Mouse (Mus musculus) forebrain, embryonic 15.5 days (tissue): ENCODE results near the gene Otog. TPM values are rescaled to one million over a fixed set of nuclear protein-coding genes. Genes with fewer than 3 reads are reported as not detected.

Experiments used
- ATAC-seq: fragments of 200-750 bp; cut with Nextera tagmentation; replicated peaks from 2 replicates; pipeline ENCODE4 v1.8.0; 2017; ENCODE audit warnings: mild to moderate bottlenecking, moderate TSS enrichment, moderate library complexity
- H3K27ac ChIP-seq: fragments of 300-500 bp; sonication (generic); replicated peaks from 2 replicates; pipeline ENCODE4 v1.5.1; 2015; ENCODE audit warnings: mild to moderate bottlenecking, inconsistent platforms
- H3K27me3 ChIP-seq: fragments of 300-500 bp; sonication (generic); 2 replicates; pipeline ENCODE4 v1.6.1; 2015; ENCODE audit warnings: inconsistent platforms
- H3K36me3 ChIP-seq: fragments of 300-500 bp; sonication (generic); 2 replicates; pipeline ENCODE4 v1.6.1; 2015; ENCODE audit warnings: mild to moderate bottlenecking, inconsistent platforms
- H3K4me1 ChIP-seq: fragments of 300-500 bp; sonication (generic); 2 replicates; pipeline ENCODE4 v1.6.1; 2015; ENCODE audit warnings: inconsistent platforms
- H3K4me2 ChIP-seq: fragments of 300-500 bp; sonication (generic); replicated peaks from 2 replicates; pipeline ENCODE4 v1.6.1; 2015; ENCODE audit warnings: mild to moderate bottlenecking, inconsistent platforms
- H3K4me3 ChIP-seq: fragments of 300-500 bp; sonication (generic); 2 replicates; pipeline ENCODE4 v1.5.1; 2015; ENCODE audit warnings: mild to moderate bottlenecking, inconsistent platforms
- H3K9ac ChIP-seq: fragments of 300-500 bp; sonication (generic); replicated peaks from 2 replicates; pipeline ENCODE4 v1.6.1; 2015; ENCODE audit warnings: mild to moderate bottlenecking, inconsistent platforms
- H3K9me3 ChIP-seq: fragments of 300-500 bp; sonication (generic); 2 replicates; pipeline ENCODE4 v1.6.1; 2016; ENCODE audit warnings: inconsistent platforms
- WGBS: fragments of 180-500 bp; shearing (Covaris S2); methylation state at CpG from one replicate; pipeline ENCODE4 v1.1.7; 2015; ENCODE audit warnings: mixed read lengths; 5-methylcytosine and 5-hydroxymethylcytosine counted together
- polyA plus RNA-seq: library from polyadenylated mRNA; unstranded; fragments of >200 nt; fragmentation: Nextera tagmentation; extraction: Ambion mirVana; gene quantifications from 2 replicates; pipeline ENCODE4 v1.2.1, GENCODE M21; 2015

Gene Otog
- polyA plus RNA-seq, 1 experiment from 2014 or later: 0.05 TPM

DNA sequence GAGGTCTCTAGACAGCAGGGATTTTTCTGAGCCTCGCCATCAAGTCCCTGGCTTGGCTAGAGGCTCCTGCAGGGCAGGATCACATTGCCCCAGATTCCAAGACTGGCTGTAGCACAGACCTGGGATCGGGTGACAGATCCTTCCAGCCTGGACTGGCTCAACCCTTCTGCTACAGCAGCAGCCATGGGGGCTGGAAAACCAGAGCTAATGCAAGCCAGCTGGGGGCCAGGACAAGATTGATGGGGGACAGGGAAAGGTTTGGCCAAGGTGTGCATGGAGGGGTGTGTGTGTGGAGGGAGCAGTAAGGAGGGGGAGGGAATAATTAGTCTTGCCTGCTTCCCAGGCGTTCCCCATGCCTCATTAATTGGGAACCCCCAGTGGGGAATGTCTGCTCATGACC, 99.0 kb downstream of the Otog start:
- H3K27ac ChIP-seq: no peak overlapping the region
- no peaks in the 10 kb centered on the region for H3K27me3 ChIP-seq
- no peaks in the 10 kb centered on the region for H3K4me1 ChIP-seq
- H3K4me2 ChIP-seq: no peak overlapping the region
- no peaks in the 10 kb centered on the region for H3K36me3 ChIP-seq
- WGBS: 29% methylated on average over 3 of the region's 3 CpGs
- no peak overlapping the region for H3K4me3 ChIP-seq
- H3K9me3 ChIP-seq: no peaks in the 10 kb centered on the region
- no peak overlapping the region for H3K9ac ChIP-seq
- no peak for ATAC-seq

DNA sequence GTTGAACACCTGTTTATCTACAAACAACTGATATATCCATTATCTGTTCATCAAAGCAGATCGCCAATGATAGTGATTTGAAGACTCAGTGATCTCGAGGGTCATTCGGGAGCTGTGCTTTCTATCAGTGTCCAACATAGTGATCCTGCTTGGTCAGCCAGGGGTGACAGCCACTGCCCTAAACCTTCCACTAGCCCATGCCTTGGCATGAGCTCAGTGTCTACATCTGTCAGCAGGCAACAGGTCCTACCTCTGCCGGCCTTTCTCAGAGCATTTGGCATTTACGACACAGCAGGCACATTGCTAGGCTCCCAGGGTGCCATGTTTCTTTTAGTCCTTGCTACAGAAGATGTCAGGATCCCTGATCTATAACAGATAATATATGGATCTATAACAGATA, 99.5 kb downstream of the Otog start:
- Histone ChIP-seq H3K4me1 (no peaks in the 10 kb centered on the region), H3K4me2 (no peak overlapping the region), H3K4me3 (no peak overlapping the region), H3K9me3 (no peaks in the 10 kb centered on the region), H3K27ac (no peak overlapping the region), H3K36me3 (no peaks in the 10 kb centered on the region), H3K27me3 (no peaks in the 10 kb centered on the region), H3K9ac (no peak overlapping the region)
- 57% methylated on average over 5 of the region's 5 CpGs for WGBS
- no peak for ATAC-seq

DNA sequence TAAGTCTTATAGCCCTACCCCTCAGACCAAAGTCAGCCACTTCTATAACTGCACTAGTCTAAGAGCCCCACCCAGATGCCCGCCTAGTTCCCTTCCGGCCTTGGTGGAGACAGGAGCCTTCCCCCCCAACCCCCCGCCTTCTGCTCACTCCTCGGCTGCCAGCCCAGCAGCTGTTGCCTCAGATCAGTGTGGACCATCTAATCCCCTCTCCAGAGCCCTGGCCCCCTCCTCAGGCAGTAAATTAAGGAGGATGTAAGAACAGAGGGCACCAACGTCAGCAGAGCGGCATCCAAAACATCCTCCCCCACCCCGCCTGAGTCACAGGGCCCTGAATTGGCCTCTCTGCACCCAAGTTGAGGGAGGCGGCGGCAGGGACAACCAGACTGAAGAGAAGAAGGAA, 100.7 kb downstream of the Otog start:
- Histone ChIP-seq H3K9me3 (no peaks in the 10 kb centered on the region), H3K9ac (no peak overlapping the region), H3K27ac (no peak overlapping the region), H3K4me3 (no peak overlapping the region), H3K27me3 (peaks cover 2% of the 10 kb centered on the region; the same call in 1 of the 2 replicates), H3K36me3 (no peaks in the 10 kb centered on the region), H3K4me1 (no peaks in the 10 kb centered on the region), H3K4me2 (no peak overlapping the region)
- 83% methylated on average over 9 of the region's 9 CpGs for WGBS
- no peak for ATAC-seq

DNA sequence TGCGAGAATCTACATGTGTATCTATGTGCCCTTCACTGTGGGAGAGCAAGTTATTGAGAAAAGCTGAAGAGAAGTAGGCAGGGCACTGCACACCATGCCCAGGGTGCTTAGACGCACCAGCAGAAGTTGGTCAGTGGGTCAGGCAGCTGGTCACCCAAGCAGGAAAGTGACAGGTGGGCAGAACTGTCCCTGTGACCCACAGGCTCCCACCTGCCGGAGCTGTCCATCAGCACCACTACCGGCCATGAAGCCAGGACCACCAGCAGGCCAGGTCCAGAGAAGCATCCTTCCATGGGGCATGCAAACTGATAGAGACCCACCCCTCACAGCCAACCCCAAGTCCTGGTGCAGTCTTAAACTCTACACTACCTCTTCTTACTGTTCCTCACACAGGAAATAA, 106.9 kb downstream of the Otog start:
- Histone ChIP-seq H3K27me3 (peaks cover 28% of the 10 kb centered on the region; the same call in 1 of the 2 replicates), H3K9ac (no peak overlapping the region), H3K36me3 (no peaks in the 10 kb centered on the region), H3K4me3 (no peak overlapping the region), H3K4me1 (no peaks in the 10 kb centered on the region; the same call in none of the 2 replicates), H3K27ac (no peak overlapping the region), H3K9me3 (no peaks in the 10 kb centered on the region), H3K4me2 (no peak overlapping the region)
- ATAC-seq: no peak
- WGBS: 60% methylated on average over 4 of the region's 4 CpGs

- Histone ChIP-seq H3K9me3 (no peaks in the 10 kb centered on the region), H3K36me3 (no peaks in the 10 kb centered on the region), H3K4me2 (peak overlapping the region; percentile 30), H3K27ac (no peak overlapping the region), H3K4me3 (no peak overlapping the region), H3K9ac (no peak overlapping the region), H3K27me3 (peaks cover 28% of the 10 kb centered on the region; the same call in 1 of the 2 replicates), H3K4me1 (no peaks in the 10 kb centered on the region; the same call in none of the 2 replicates)
- no peak for ATAC-seq
- 2% methylated on average over 31 of the region's 36 CpGs for WGBS
Observed at GRCm38 (mm10) chr7:46348813-46349212, 108.0 kb downstream of the Otog start.

- no peak overlapping the region for H3K9ac ChIP-seq
- 48% methylated on average over 9 of the region's 9 CpGs for WGBS
- no peak overlapping the region for H3K27ac ChIP-seq
- ATAC-seq: no peak
- no peaks in the 10 kb centered on the region for H3K36me3 ChIP-seq
- peaks cover 28% of the 10 kb centered on the region; the same call in 1 of the 2 replicates for H3K27me3 ChIP-seq
- H3K4me1 ChIP-seq: no peaks in the 10 kb centered on the region; the same call in none of the 2 replicates
- no peak overlapping the region for H3K4me2 ChIP-seq
- no peaks in the 10 kb centered on the region for H3K9me3 ChIP-seq
- H3K4me3 ChIP-seq: no peak overlapping the region
Observed at GRCm38 (mm10) chr7:46350119-46350702, 109.4 kb downstream of the Otog start.

DNA sequence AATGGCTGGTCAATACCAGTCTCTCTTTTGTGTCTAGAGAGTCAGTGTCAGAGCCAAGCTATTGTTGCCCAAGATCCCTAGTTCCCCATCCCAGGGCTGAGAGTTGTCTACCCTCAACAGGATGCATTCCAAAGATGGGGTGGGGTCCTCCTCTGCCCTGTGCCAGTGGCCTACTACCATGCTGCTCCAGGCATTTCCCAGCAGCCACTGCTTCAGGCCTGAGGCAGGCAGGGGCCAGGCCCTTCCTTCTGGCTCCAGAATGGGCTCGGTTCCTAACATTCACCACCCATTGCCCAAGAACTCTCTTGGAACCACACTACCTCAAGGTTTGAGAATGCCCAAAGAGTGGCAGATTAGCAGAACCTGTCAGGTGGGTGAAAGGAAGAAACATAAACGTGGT, 112.0 kb downstream of the Otog start:
- H3K36me3 ChIP-seq: no peaks in the 10 kb centered on the region
- no peaks in the 10 kb centered on the region for H3K9me3 ChIP-seq
- ATAC-seq: no peak

DNA sequence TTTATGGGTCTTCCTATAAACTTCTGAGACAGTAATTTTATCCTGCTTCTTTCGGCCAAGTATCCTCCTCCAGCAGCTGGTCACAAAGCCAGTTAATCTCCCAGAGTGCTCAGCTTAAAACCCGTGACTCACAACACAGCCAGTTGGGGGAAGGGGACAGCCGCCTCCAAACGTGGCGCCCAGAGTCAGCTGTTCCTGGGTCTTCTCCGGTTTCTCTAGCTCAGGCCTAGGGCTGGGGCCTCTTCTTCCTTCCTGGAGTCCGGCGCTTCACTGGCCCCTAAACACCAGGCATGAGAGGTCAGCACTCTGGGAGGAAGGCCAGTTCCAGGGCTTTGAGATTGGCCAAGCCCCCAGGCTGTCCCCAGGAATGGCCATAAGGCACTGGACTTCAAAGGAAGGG, 112.4 kb downstream of the Otog start:
- no peaks in the 10 kb centered on the region; the same call in none of the 2 replicates for H3K4me1 ChIP-seq
- 66% methylated on average over 8 of the region's 8 CpGs for WGBS

More for the DNA sequence above, 112.0 kb downstream of the Otog start:
- H3K4me2 ChIP-seq: no peak overlapping the region
- H3K4me1 ChIP-seq: no peaks in the 10 kb centered on the region; the same call in none of the 2 replicates
- no peak overlapping the region for H3K27ac ChIP-seq
- H3K9ac ChIP-seq: no peak overlapping the region
- WGBS: 62% methylated on average over 2 of the region's 2 CpGs
- no peak overlapping the region for H3K4me3 ChIP-seq
- H3K27me3 ChIP-seq: peaks cover 20% of the 10 kb centered on the region; the same call in 1 of the 2 replicates

DNA sequence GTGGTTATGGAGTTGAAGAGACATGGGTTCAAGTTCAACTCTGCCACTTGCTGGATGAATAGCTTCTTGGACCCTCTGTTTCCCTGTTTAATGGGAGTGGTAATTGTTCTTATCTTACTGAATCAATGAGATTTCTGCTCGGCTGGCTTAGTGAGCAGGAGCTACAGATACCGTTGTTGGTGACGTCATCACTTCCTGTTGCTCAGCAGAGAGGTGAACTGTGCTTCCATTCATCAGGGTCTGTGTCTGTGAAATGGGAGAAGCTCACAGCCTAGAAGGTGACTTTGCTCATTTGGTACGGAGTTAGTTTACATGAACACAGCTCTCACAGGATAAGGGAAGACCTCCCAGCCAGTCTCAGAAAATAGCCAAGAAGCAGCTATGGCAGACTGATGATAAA, 113.1 kb downstream of the Otog start:
- H3K36me3 ChIP-seq: no peaks in the 10 kb centered on the region
- no peak overlapping the region for H3K4me3 ChIP-seq
- H3K4me1 ChIP-seq: no peaks in the 10 kb centered on the region; the same call in 1 of the 2 replicates
- H3K27ac ChIP-seq: no peak overlapping the region
- H3K4me2 ChIP-seq: no peak overlapping the region
- H3K9me3 ChIP-seq: no peaks in the 10 kb centered on the region
- no peak overlapping the region for H3K9ac ChIP-seq
- peaks cover 10% of the 10 kb centered on the region; the same call in 1 of the 2 replicates for H3K27me3 ChIP-seq
- WGBS: 60% methylated on average over 4 of the region's 4 CpGs
- ATAC-seq: no peak

More for the DNA sequence above, 112.4 kb downstream of the Otog start:
- Histone ChIP-seq H3K9me3 (no peaks in the 10 kb centered on the region), H3K27me3 (peaks cover 15% of the 10 kb centered on the region; the same call in 1 of the 2 replicates), H3K9ac (no peak overlapping the region), H3K4me2 (no peak overlapping the region), H3K27ac (no peak overlapping the region), H3K4me3 (no peak overlapping the region), H3K36me3 (no peaks in the 10 kb centered on the region)
- no peak for ATAC-seq

Other genes starting within 250 kb of the Otog start
- gene Abcc6, start 210.7 kb upstream of the Otog start, polyA plus RNA-seq: 0.27 TPM in 2 replicates
- gene Nomo1, start 207.3 kb upstream of the Otog start, polyA plus RNA-seq: 42.2 and 42.4 TPM in 2 replicates
- gene Kcnj11, start 140.2 kb upstream of the Otog start, polyA plus RNA-seq: 4.8 and 5.2 TPM in 2 replicates
- gene Abcc8, start 61.0 kb upstream of the Otog start, polyA plus RNA-seq: 30.1 and 31.8 TPM in 2 replicates
- gene Ush1c, start 2.5 kb upstream of the Otog start, polyA plus RNA-seq: 2.2 TPM in 2 replicates
- 0.09 TPM in 1 of 2 replicates, not detected in the other for gene Myod1, start 135.5 kb downstream of the Otog start, polyA plus RNA-seq
- gene Kcnc1, start 155.5 kb downstream of the Otog start, polyA plus RNA-seq: 9.2 and 10.0 TPM in 2 replicates